Mouse (Mus musculus) mouse trophoblast stem cell (cell line): Measurements from ENCODE around the gene Slc51b.

Experiments used
- in situ Hi-C, 2 experiments: fragments of 300-500 bp; cut with MseI, MboI; formaldehyde crosslinking; loops; 2 replicates in 1 of 2; 3 replicates in 1 of 2; pipeline ENCODE4 v1.15.1; 2025

Gene Slc51b

DNA sequence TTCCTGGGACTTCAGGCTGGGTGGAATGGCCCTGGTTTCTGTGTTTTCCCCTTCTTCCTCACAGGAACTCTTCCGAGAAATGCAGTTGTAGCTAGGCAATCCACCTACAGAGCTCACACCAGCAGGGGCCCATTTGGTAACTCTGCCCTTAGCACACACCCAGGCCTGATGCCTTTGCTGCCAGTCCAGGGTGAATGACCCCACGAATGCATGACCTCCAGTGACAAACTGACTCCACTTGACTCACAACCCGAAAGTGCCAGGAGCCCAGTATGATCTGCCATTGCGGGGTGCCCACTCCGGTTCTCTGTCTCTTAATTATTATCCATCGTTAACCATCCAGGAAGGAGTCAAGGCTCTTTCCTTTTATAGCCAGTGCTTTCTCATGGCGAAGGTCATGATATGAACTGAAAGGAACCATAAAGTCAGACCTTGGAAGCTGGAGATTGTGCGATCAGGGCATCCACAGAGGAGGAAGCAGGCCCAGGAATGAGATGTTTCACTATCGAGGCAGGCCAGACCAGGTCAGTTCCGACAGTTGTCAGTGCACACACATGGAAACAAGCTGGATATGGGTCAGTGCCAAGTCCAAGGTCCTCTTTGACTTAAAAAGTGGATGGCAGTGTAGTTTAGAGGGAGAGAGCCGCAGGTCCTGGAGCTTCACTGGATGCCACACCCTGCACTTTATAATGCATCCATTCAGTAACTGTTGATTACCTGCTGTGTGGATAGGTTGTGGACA is at the start of gene Slc51b:
Gene Slc51b (minus strand): TSS at position 196 of the 742 bp plus-strand sequence.
- in situ Hi-C loops, result no loop called here

- in situ Hi-C loops, result no loop called here
These were observed 44.9 kb upstream of the Slc51b start for GRCm38 (mm10) chr9:65467686-65468085.

DNA sequence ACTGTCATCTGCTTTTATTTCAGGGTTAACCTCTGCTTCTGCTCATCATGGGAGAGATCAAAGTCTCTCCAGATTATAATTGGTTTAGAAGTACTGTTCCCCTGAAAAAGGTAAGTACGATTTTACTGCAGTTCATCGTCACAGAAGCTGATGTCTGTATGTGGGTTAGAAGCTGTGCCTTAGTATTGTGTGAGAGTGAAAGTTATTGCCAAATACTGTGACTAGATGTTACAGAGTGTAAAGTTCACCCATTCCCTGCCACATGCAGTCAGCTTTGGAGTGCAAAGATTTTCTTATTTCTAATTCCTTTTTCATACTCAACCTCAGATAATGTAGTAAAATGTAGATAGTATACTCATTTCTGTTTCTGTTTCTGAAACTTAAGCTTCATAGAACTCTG is 42.5 kb upstream of the Slc51b start:
- in situ Hi-C loops, result no loop called here

GRCm38 (mm10) chr9:65464161-65464560 is 41.4 kb upstream of the Slc51b start:
- in situ Hi-C loops, result no loop called here

DNA sequence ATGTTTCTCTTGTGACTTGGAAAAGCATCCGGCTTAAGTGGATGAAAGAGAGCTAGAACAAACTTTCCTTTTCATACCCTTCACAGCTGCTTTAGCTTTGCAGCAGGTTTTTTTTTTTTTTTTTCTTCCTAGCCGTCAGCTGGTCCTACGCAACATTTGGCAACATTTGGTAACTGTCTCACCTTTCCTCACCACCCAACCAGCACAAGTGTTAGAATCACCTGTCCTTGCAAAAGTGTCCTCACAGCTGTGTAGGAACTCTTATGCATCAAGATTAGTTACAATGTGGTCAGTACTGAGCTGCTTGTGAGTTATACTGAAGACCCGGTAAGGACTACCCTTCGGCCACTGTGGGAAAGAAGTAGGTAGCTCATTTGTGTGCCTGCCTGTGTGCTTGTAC is 39.8 kb upstream of the Slc51b start:
- in situ Hi-C loops, result no loop called here

GRCm38 (mm10) chr9:65460732-65461442 is 38.1 kb upstream of the Slc51b start, which contains the start of gene Spg21:
Spg21 (plus strand) TSS chr9:65460947.
- in situ Hi-C loops, result no loop called here

DNA sequence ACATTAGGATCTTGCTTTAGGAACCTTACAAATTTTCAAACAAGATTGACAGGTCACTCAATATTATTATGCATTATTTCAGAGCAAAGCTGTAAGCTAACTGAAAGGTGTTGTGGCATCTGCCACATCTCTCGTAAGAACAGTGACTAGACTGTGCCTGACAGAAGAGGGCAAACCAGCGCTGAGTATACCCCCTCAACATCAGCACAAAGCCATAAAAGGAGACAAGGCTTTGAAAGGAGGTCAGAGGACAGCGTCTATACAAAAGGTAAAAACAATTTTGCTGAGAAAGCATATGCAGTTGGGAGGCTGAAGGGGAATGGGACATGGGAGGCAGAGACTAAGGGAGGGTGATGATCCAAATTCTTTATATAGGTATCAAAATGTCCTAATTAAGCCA is 37.4 kb upstream of the Slc51b start:
- in situ Hi-C loops, result no loop called here

GRCm38 (mm10) chr9:65458975-65459374 is 36.2 kb upstream of the Slc51b start:
- in situ Hi-C loops, result no loop called here

GRCm38 (mm10) chr9:65447951-65448350 is 25.2 kb upstream of the Slc51b start:
- in situ Hi-C loops, result no loop called here

- in situ Hi-C loops, result no loop called here
These were observed 21.9 kb upstream of the Slc51b start for GRCm38 (mm10) chr9:65444692-65445091.

DNA sequence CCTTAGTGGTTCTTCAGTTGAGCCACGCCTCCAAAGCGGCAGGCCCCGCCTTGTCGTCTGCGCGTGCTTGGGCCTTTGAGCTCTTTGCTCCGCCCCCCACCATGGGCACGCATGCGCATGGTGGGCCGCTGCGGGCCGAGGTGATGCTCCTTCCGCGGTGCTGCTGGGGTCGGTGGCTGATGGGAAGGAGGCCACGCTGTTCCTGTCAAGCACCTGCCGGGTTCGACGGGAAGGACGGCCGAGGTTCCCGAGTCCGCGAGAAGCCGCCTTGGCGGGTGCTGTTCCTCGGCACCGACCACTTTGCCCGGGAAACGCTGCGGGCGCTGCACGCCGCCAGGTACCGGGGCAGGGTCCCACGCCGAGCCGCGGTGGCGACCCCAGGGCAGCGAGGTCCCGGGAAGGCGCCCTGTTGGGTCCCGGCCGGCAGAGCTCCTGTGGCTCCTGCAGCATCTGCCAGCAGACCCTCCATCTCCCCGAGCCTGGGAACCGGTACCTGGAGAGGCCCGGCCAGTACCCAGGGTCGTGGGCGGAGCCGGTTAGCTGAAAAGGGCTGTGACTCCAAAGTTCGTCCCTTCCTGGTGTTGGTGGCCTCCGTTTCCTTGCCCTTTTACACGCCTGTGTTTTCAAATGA is 13.0 kb upstream of the Slc51b start, which contains the start of gene Mtfmt:
Gene Mtfmt (plus strand): TSS at position 112 of the 631 bp plus-strand sequence.
- in situ Hi-C loops, result no loop called here

DNA sequence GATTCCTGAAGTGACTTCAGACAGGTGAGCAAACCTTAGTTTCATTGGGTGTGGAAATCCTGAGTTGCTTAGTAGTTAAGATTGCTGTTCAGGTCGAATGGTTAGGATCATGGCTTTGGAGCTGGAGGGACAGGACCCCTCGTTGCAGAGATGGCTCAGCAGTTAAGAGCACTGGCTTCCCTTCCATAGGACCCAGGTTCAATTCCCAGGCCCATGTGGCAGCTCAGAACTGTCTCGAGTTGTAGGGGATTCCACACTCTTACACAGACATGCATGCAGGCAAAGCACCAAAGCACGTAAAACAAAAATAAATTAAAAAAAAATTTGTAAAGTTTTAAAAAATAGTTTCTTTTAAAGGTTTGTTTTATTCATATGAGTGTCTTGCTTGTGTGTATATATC is 12.5 kb upstream of the Slc51b start:
- in situ Hi-C loops, result no loop called here

GRCm38 (mm10) chr9:65434140-65434539 is 11.4 kb upstream of the Slc51b start:
- in situ Hi-C loops, result no loop called here

- in situ Hi-C loops, result no loop called here
These were observed 9.5 kb upstream of the Slc51b start for GRCm38 (mm10) chr9:65432236-65432635.

- in situ Hi-C loops, result no loop called here
These were observed 8.2 kb upstream of the Slc51b start for GRCm38 (mm10) chr9:65430921-65431320.

GRCm38 (mm10) chr9:65430401-65430800 is 7.6 kb upstream of the Slc51b start:
- in situ Hi-C loops, result no loop called here

- in situ Hi-C loops, result loop anchor here in 1 of 2 experiments (5.0 kb wide), 1 partner anchor 36 kb away; the partner anchor contains the start of gene Kbtbd13
These were observed 5.2 kb upstream of the Slc51b start for GRCm38 (mm10) chr9:65428003-65428402.

DNA sequence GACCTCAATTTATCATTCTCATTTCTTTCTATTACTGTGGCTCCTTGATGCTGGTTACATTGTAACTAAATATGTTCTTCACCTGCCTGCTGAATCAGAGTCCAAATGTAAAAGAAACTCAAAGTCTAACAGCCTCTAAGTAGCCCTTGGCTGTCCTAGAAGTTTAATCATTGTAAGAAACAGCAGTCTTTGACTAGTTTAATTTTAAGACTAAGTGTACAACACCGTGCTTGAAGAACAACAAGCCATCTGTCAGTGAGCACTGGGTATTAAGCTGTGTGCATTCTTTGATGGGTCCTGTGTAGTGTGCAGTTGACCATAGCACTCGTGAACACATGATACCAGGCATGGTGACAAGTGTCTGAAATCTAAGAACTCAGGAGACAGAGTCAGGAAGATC is 4.8 kb upstream of the Slc51b start:
- in situ Hi-C loops, result loop anchor here in 1 of 2 experiments (5.0 kb wide), 1 partner anchor 35 kb away; the partner anchor contains the start of gene Kbtbd13

DNA sequence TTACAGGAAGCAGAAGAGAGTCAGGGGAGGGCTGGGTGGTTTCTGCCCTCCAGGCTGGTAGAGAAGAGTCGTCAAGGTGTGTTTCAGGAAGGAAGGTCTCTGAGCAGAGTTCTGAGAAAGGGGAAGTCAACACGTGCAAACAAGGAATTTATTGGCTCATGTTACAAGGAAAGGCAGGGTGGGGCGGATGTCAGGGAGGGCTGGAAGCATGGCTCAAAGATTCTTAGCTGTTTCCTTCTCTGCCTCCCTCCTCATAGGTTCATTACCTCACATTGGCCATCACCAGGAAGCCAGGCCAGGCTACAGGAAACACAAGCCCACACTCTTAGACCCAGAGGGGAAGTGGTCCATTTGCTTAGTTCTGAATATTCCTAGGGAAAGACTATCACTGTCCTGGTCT is 1.6 kb upstream of the Slc51b start:
- in situ Hi-C loops, result no loop called here

DNA sequence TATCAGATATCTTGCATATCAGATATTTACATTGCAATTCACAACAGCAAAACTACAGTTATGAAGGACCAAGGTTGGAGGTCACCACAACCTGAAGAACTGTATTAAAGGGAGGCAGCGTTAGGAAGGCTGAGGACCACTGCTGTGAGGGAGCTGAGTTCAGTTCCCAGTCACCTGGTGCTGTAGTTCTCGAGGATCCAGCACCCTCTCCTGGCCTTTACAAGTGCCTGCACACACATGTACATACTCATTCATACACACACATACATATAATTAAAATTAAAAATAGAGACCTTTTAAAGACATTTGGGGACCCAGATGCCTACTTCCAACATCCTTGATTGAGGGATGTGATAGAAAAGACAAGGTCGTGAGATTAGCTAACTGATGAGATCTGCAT is 3.1 kb downstream of the Slc51b start:
- in situ Hi-C loops, result no loop called here

GRCm38 (mm10) chr9:65417738-65418137 is 5.0 kb downstream of the Slc51b start:
- in situ Hi-C loops, result no loop called here

DNA sequence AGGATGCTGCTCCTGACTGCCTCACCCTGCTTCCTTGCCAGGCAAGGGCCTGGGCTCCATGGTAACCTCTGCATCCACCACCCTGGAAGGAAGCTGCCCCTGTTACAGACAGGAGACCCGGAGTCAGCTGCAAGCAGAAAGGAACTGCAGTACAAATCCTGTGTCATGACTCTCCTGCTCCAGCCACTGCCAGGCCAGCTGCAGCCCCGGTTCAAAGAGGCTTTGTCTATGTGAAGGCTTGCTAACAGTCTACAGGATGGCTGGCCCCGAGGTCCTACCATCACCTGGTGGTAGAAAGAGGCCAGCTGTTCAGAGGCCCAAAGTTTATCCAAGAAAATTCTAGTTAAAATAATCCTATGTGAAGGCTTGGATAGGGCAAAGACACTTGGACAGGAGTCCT is 11.4 kb downstream of the Slc51b start:
- in situ Hi-C loops, result no loop called here
